Mouse (Mus musculus): ENCODE data around the gene Nfib. TPM values are rescaled to one million over a fixed set of nuclear protein-coding genes. Genes with fewer than 3 reads are reported as not detected.

The Nfib gene
- polyA plus RNA-seq, 1 experiment, result 4.1 TPM

GRCm38 (mm10) chr4:82383991-82384731 is 321.4 kb downstream of the Nfib start:
- Histone ChIP-seq H3K4me1 (ENCODE audit: control insufficient read depth, insufficient read depth, low read length) (no peaks in the 10 kb centered on the region), H3K27ac (ENCODE audit: control insufficient read depth, insufficient read depth, low read depth, low read length, poor library complexity) (no peak overlapping the region), H3K4me3 (replicated peaks; ENCODE audit: control insufficient read depth, low read depth, low read length) (no peak overlapping the region)
- WGBS, result 81% methylated on average over 11 of the region's 11 CpGs
- TF ChIP-seq POLR2A (IDR thresholded peaks at IDR 0.05; ENCODE audit: borderline replicate concordance, control insufficient read depth, low read depth, low read length) (no peak), CTCF (IDR thresholded peaks at IDR 0.05; ENCODE audit: control insufficient read depth, insufficient read depth, low read length) (no peak)

- no peak overlapping the region for H3K27ac ChIP-seq (ENCODE audit: control insufficient read depth, insufficient read depth, low read depth, low read length, poor library complexity)
- TF ChIP-seq POLR2A (IDR thresholded peaks at IDR 0.05; ENCODE audit: borderline replicate concordance, control insufficient read depth, low read depth, low read length) (no peak), CTCF (IDR thresholded peaks at IDR 0.05; ENCODE audit: control insufficient read depth, insufficient read depth, low read length) (no peak)
- WGBS, result 80% methylated on average over 8 of the region's 8 CpGs
- H3K4me1 ChIP-seq (ENCODE audit: control insufficient read depth, insufficient read depth, low read length), result no peaks in the 10 kb centered on the region
- no peak overlapping the region for H3K4me3 ChIP-seq (replicated peaks; ENCODE audit: control insufficient read depth, low read depth, low read length)
These were observed 322.2 kb downstream of the Nfib start for GRCm38 (mm10) chr4:82383346-82383745.

GRCm38 (mm10) chr4:82381786-82382185 is 323.8 kb downstream of the Nfib start:
- H3K4me3 ChIP-seq (replicated peaks; ENCODE audit: control insufficient read depth, low read depth, low read length), result no peak overlapping the region
- 79% methylated on average over 1 of the region's 1 CpGs for WGBS
- no peak for TF ChIP-seq POLR2A (IDR thresholded peaks at IDR 0.05; ENCODE audit: borderline replicate concordance, control insufficient read depth, low read depth, low read length)
- no peak for TF ChIP-seq CTCF (IDR thresholded peaks at IDR 0.05; ENCODE audit: control insufficient read depth, insufficient read depth, low read length)
- no peak overlapping the region for H3K27ac ChIP-seq (ENCODE audit: control insufficient read depth, insufficient read depth, low read depth, low read length, poor library complexity)
- H3K4me1 ChIP-seq (ENCODE audit: control insufficient read depth, insufficient read depth, low read length), result no peaks in the 10 kb centered on the region

- Histone ChIP-seq H3K4me3 (replicated peaks; ENCODE audit: control insufficient read depth, low read depth, low read length) (no peak overlapping the region), H3K27ac (ENCODE audit: control insufficient read depth, insufficient read depth, low read depth, low read length, poor library complexity) (no peak overlapping the region), H3K4me1 (ENCODE audit: control insufficient read depth, insufficient read depth, low read length) (no peaks in the 10 kb centered on the region)
- TF ChIP-seq CTCF (IDR thresholded peaks at IDR 0.05; ENCODE audit: control insufficient read depth, insufficient read depth, low read length) (no peak), POLR2A (IDR thresholded peaks at IDR 0.05; ENCODE audit: borderline replicate concordance, control insufficient read depth, low read depth, low read length) (no peak)
These were observed 325.0 kb downstream of the Nfib start for GRCm38 (mm10) chr4:82380578-82380977.

GRCm38 (mm10) chr4:82378050-82378449 is 327.5 kb downstream of the Nfib start:
- Histone ChIP-seq H3K4me1 (ENCODE audit: control insufficient read depth, insufficient read depth, low read length) (no peaks in the 10 kb centered on the region), H3K4me3 (replicated peaks; ENCODE audit: control insufficient read depth, low read depth, low read length) (no peak overlapping the region), H3K27ac (ENCODE audit: control insufficient read depth, insufficient read depth, low read depth, low read length, poor library complexity) (no peak overlapping the region)
- 87% methylated on average over 3 of the region's 3 CpGs for WGBS
- TF ChIP-seq CTCF (IDR thresholded peaks at IDR 0.05; ENCODE audit: control insufficient read depth, insufficient read depth, low read length) (no peak), POLR2A (IDR thresholded peaks at IDR 0.05; ENCODE audit: borderline replicate concordance, control insufficient read depth, low read depth, low read length) (no peak)

GRCm38 (mm10) chr4:82377621-82378020 is 327.9 kb downstream of the Nfib start:
- Histone ChIP-seq H3K4me3 (replicated peaks; ENCODE audit: control insufficient read depth, low read depth, low read length) (no peak overlapping the region), H3K4me1 (ENCODE audit: control insufficient read depth, insufficient read depth, low read length) (no peaks in the 10 kb centered on the region), H3K27ac (ENCODE audit: control insufficient read depth, insufficient read depth, low read depth, low read length, poor library complexity) (no peak overlapping the region)
- TF ChIP-seq CTCF (IDR thresholded peaks at IDR 0.05; ENCODE audit: control insufficient read depth, insufficient read depth, low read length), result no peak
- TF ChIP-seq POLR2A (IDR thresholded peaks at IDR 0.05; ENCODE audit: borderline replicate concordance, control insufficient read depth, low read depth, low read length), result no peak
- WGBS, result 88% methylated on average over 3 of the region's 3 CpGs

- Histone ChIP-seq H3K4me1 (ENCODE audit: control insufficient read depth, insufficient read depth, low read length) (no peaks in the 10 kb centered on the region), H3K27ac (ENCODE audit: control insufficient read depth, insufficient read depth, low read depth, low read length, poor library complexity) (no peak overlapping the region), H3K4me3 (replicated peaks; ENCODE audit: control insufficient read depth, low read depth, low read length) (no peak overlapping the region)
- WGBS, result 64% methylated on average over 5 of the region's 5 CpGs
- no peak for TF ChIP-seq POLR2A (IDR thresholded peaks at IDR 0.05; ENCODE audit: borderline replicate concordance, control insufficient read depth, low read depth, low read length)
- no peak for TF ChIP-seq CTCF (IDR thresholded peaks at IDR 0.05; ENCODE audit: control insufficient read depth, insufficient read depth, low read length)
These were observed 331.0 kb downstream of the Nfib start for GRCm38 (mm10) chr4:82374560-82374959.

- TF ChIP-seq POLR2A (IDR thresholded peaks at IDR 0.05; ENCODE audit: borderline replicate concordance, control insufficient read depth, low read depth, low read length), result no peak
- no peak for TF ChIP-seq CTCF (IDR thresholded peaks at IDR 0.05; ENCODE audit: control insufficient read depth, insufficient read depth, low read length)
- WGBS, result 83% methylated on average over 4 of the region's 4 CpGs
- Histone ChIP-seq H3K27ac (ENCODE audit: control insufficient read depth, insufficient read depth, low read depth, low read length, poor library complexity) (no peak overlapping the region), H3K4me3 (replicated peaks; ENCODE audit: control insufficient read depth, low read depth, low read length) (no peak overlapping the region), H3K4me1 (ENCODE audit: control insufficient read depth, insufficient read depth, low read length) (no peaks in the 10 kb centered on the region)
These were observed 333.3 kb downstream of the Nfib start for GRCm38 (mm10) chr4:82372217-82372616.

- TF ChIP-seq CTCF (IDR thresholded peaks at IDR 0.05; ENCODE audit: control insufficient read depth, insufficient read depth, low read length) (no peak), POLR2A (IDR thresholded peaks at IDR 0.05; ENCODE audit: borderline replicate concordance, control insufficient read depth, low read depth, low read length) (no peak)
- Histone ChIP-seq H3K4me3 (replicated peaks; ENCODE audit: control insufficient read depth, low read depth, low read length) (no peak overlapping the region), H3K4me1 (ENCODE audit: control insufficient read depth, insufficient read depth, low read length) (no peaks in the 10 kb centered on the region), H3K27ac (ENCODE audit: control insufficient read depth, insufficient read depth, low read depth, low read length, poor library complexity) (no peak overlapping the region)
- 87% methylated on average over 4 of the region's 4 CpGs for WGBS
These were observed 334.1 kb downstream of the Nfib start for GRCm38 (mm10) chr4:82371471-82371870.

All from bone marrow, adult 2 months (tissue).